Mouse (Mus musculus): Measurements from ENCODE around the gene Prss38. TPM values are rescaled to one million over a fixed set of nuclear protein-coding genes. Genes with fewer than 3 reads are reported as not detected.

The Prss38 gene
- polyA plus RNA-seq (2021; fragmentation: Nextera tagmentation) = not detected in 2 replicates
- long read RNA-seq, experiment 1 = 0 reads
- long read RNA-seq, experiment 2 = 0 reads

GRCm38 (mm10) chr11:59375475-59375874, at the start of gene Prss38:
Gene Prss38 (minus strand): TSS chr11:59375657.

Other genes starting within 250 kb of the Prss38 start
- 1.1 and 1.2 TPM in 2 replicates for gene Obscn, start 239.3 kb downstream of the Prss38 start, polyA plus RNA-seq (2021; fragmentation: Nextera tagmentation)
- 3.8 and 4.0 TPM in 2 replicates for gene Iba57, start 211.9 kb downstream of the Prss38 start, polyA plus RNA-seq (2021; fragmentation: Nextera tagmentation)
- gene Gjc2, start 192.4 kb downstream of the Prss38 start, polyA plus RNA-seq (2021; fragmentation: Nextera tagmentation) = 3.2 and 8.8 TPM in 2 replicates
- gene Guk1, start 183.4 kb downstream of the Prss38 start, polyA plus RNA-seq (2021; fragmentation: Nextera tagmentation) = 484 and 551 TPM in 2 replicates
- gene Mrpl55, start 173.2 kb downstream of the Prss38 start, polyA plus RNA-seq (2021; fragmentation: Nextera tagmentation) = 167 and 185 TPM in 2 replicates
- gene 2310033P09Rik, start 167.3 kb downstream of the Prss38 start, polyA plus RNA-seq (2021; fragmentation: Nextera tagmentation) = 27.0 and 31.2 TPM in 2 replicates
- gene Arf1, start 147.4 kb downstream of the Prss38 start, polyA plus RNA-seq (2021; fragmentation: Nextera tagmentation) = 449 and 514 TPM in 2 replicates
- gene Wnt3a, start 84.9 kb downstream of the Prss38 start, polyA plus RNA-seq (2021; fragmentation: Nextera tagmentation) = not detected in 2 replicates
- gene Wnt9a, start 68.7 kb downstream of the Prss38 start, polyA plus RNA-seq (2021; fragmentation: Nextera tagmentation) = 4.4 and 5.4 TPM in 2 replicates
- 8.1 and 11.6 TPM in 2 replicates for gene Jmjd4, start 74.4 kb upstream of the Prss38 start, polyA plus RNA-seq (2021; fragmentation: Nextera tagmentation)
- 606 and 669 TPM in 2 replicates for gene Snap47, start 75.5 kb upstream of the Prss38 start, polyA plus RNA-seq (2021; fragmentation: Nextera tagmentation)
- gene Zfp867, start 96.8 kb upstream of the Prss38 start, polyA plus RNA-seq (2021; fragmentation: Nextera tagmentation) = 2.1 and 3.8 TPM in 2 replicates
- gene Zkscan17, start 151.1 kb upstream of the Prss38 start, polyA plus RNA-seq (2021; fragmentation: Nextera tagmentation) = 3.2 and 4.3 TPM in 2 replicates
- gene Nlrp3, start 165.9 kb upstream of the Prss38 start, polyA plus RNA-seq (2021; fragmentation: Nextera tagmentation) = 0.69 and 0.75 TPM in 2 replicates
- not detected in 2 replicates for gene Olfr222, start 200.6 kb upstream of the Prss38 start, polyA plus RNA-seq (2021; fragmentation: Nextera tagmentation)
- gene Olfr223, start 217.6 kb upstream of the Prss38 start, polyA plus RNA-seq (2021; fragmentation: Nextera tagmentation) = not detected in 2 replicates

Measured in left cerebral cortex, adult 6 months (tissue).